Mouse (Mus musculus): Measurements from ENCODE around the gene Surf6.
A peak's percentile ranks its signal among the peaks of the same experiment; 100 is the strongest.
"Not testable (repeated sequence)": the region's sequence is repeated elsewhere in the genome, so short reads cannot be mapped to it uniquely, and the experiment has no call there.

The Surf6 gene

DNA sequence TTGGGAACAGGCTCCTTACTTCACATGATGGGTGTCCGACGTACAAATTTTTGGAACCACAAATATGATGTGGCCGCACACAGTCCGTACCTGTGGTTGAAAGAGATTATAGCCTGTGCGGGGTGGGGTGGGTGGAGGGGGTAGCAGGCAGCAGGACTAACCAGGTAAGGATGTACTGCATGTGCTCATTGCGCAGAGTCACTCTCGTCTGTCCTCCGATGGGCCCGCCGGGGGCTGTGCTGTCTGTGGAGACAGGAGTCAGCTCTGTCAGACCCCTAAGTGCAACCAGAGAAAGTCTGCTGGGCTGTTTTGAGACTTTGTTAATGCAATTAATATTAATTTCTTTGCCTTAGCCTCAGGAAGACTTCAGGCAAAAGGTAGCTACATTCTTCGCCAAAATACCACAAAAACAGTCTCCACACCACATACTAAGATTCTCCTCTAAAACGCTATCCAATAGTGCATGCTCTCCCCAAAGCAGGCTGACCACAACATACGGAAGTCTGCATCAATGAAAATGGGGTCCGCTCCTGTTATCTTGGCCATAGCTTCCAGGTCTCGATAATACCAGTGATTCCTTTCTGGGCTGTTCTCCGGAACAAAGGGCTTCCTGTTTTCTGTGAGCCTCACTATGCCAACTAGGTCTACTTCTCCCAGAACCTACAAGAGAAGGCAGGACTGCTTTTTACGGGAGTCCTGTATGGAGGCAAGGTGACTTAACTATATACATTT lies 10.9 kb upstream of the Surf6 start:
- no peak for DNase-seq (ENCODE audit: low spot score)

DNA sequence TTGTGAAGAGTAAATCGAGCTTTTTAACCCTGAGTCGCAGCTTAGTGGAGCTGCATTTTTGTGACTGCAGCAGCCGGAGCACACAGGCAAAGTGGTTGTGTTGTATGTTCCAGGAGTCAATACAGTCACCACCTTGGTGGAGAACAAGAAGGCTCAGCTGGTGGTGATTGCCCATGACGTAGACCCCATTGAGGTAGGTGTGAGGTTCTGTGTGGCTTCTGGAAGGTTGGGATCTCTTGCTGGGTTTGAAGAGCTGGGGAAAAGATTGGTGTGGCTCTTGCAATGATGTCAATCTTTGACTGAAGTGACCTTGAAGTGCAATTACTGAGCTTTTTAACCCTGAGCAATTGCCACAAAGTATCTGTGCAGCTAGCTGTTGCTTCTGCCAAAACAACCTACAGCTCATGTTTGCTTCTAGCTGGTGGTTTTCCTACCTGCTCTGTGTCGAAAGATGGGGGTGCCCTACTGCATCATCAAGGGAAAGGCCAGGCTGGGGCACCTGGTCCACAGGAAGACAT lies 9.6 kb upstream of the Surf6 start:
- DNase-seq (ENCODE audit: low spot score), result no peak

DNA sequence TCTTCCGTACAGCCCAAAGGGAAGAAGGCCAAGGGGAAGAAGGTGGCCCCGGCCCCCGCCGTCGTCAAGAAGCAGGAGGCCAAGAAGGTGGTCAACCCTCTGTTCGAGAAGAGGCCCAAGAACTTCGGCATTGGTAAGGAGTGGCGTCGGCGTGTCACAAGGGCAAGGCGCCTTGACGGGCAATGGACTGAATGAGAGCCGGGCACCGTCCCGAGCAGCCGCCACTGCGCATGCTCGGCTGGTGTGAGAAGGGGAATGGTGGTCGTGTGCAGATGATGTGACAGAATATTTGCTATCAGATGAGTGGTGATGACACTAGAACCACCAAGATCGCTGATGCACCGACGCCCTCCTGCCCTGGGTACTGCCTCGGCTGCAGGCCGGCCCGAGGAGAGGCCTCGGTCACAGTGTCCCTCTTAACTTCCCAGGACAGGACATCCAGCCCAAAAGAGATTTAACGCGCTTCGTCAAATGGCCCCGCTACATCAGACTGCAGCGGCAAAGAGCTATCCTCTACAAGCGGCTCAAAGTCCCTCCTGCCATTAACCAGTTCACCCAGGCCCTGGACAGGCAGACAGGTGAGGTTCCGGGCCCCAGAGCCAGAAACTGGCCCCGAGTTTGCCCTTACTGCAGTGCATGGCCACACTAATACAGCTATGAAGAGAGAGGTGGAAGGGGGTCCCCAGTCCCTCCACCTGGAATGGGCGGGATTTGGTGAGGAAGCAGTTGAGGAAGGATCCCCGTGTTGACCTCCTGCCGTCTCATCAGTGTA lies 8.5 kb upstream of the Surf6 start:
- peak; percentile 76 for DNase-seq (ENCODE audit: low spot score)

DNA sequence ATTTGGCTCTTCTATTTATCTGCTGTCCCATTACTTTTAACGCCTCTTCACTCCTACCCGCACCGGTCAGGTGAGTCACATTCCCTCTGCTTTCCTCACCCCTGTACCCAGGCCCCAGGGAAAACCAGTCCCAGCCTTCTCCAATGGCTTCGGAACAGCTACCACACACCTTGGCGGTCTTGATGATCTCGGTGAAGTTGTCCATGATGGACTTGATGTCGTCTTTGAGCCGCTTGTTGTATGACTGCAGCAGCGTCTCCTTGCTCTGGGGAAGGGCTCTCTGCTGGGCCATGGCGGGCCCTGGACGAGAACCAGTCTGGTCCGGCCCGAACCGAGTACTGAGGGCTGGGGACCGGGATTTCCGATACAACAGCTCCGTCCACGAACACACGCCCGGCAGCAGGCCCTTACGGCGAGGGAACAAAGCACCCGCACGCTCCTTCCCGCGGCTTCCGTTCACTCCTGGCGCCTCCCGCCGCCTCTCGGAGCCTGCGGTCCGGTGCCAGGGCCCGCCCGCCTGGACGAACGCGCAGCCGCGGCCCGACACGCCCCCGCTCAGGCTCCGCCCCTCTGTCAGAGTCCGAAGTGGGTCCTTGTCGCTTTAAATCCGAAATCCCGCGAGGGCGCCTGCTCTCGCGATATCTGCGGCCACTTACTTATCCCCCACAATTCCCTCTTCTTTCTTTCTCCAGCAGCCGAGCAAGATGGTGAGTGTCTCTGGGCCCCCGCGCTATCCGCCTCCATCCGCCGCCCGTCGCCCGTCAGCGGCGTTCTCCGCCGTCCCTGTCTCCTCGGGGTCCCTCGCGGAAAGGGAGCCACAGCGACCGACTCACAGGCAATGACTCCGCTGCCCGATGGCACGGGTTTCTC lies 7.7 kb upstream of the Surf6 start, which contains the start of the genes Med22 and Rpl7a:
Med22 (minus strand) TSS at position 554 of the 870 bp plus-strand sequence.
Rpl7a (plus strand) TSS at position 641 of the 870 bp plus-strand sequence.
- peak; percentile 99 for DNase-seq (ENCODE audit: low spot score)

- DNase-seq (ENCODE audit: low spot score), result no peak
Observed at GRCm38 (mm10) chr2:26909387-26909784, 6.7 kb upstream of the Surf6 start.

DNA sequence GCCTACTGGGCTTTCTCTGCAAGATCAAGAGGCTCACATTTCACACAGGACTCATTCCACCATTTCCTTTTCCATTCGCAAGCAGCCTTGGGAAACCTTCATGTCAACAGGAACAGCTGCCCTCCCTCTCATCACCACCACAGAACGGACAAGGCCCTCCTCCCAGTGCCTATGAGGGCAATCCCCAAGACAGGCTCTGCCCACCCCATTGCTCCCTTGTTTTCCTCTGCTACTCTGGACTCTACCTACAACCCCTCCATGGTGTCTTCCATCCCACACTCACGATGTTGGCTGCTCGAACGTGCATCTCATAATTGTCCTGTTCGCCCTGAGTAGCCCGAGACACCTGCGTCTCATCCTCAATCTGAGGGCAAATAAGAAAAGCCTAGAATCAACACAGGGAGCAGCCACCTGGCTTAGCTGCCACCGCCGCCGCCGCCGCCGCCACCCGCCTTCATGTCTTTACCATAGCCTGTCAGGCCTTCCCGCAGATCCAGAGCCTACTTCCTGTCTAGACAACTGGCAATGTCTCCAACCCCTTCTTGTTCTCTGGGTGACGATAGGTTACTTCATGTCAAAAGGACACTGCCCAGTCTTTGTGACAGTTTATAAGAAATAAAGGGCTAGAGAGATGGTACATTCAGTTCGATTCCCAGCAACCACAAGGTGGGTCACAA lies 6.2 kb upstream of the Surf6 start:
- no peak for DNase-seq (ENCODE audit: low spot score)

DNA sequence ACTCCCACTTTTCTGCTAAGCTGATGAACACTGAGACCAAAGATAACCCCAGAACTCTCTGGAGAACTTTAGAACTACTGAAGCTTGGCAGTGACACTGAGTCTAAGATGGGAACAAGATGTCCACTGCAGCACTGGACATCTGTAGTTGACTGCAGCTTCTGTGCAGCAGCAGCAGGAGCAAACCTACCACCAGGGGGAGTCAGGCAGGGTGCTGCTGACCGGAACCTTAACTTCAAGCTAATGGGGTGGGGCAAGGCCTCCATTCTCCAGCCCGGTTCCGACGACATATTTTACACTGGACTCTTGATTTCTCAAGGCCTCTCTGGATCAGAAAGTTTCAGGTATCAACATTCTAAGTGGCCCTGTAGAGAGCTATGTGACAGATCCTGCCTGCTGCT lies 4.4 kb upstream of the Surf6 start:
- DNase-seq (ENCODE audit: low spot score), result peak; percentile 80

DNA sequence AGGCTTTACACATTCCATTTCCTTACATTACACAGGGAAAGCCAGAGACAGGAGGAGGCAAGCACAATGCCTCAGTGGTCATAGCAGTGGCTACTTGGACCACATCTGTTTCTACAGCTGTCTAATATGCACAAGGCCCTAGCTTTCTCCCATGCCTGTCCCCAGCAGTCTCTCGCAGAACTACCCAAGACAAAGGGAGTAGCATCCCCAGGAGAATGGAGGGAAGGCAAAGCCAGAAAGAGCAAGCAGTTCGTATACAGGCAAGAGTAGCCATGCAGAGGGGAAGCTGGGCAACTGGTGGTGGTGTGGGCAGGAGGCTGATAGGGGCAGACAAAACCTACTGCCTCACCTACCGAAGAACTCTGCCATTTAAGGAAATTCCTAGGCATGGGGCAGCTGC lies 3.8 kb upstream of the Surf6 start:
- no peak for DNase-seq (ENCODE audit: low spot score)

- no peak for DNase-seq (ENCODE audit: low spot score)
Observed at GRCm38 (mm10) chr2:26905936-26906335, 3.3 kb upstream of the Surf6 start.

- no peak for DNase-seq (ENCODE audit: low spot score)
Observed at GRCm38 (mm10) chr2:26903311-26903710, 632 bp upstream of the Surf6 start.

GRCm38 (mm10) chr2:26901834-26902400 lies 762 bp downstream of the Surf6 start:
- no peak for DNase-seq (ENCODE audit: low spot score)

- DNase-seq (ENCODE audit: low spot score), result no peak
Observed at GRCm38 (mm10) chr2:26900731-26901130, 1.9 kb downstream of the Surf6 start.

- DNase-seq (ENCODE audit: low spot score), result no peak
Observed at GRCm38 (mm10) chr2:26895898-26896297, 6.8 kb downstream of the Surf6 start.

GRCm38 (mm10) chr2:26886170-26886569 lies 16.5 kb downstream of the Surf6 start:
- not testable (repeated sequence) for DNase-seq (ENCODE audit: low spot score)

GRCm38 (mm10) chr2:26885541-26885940 lies 17.1 kb downstream of the Surf6 start:
- DNase-seq (ENCODE audit: low spot score), result not testable (repeated sequence)

GRCm38 (mm10) chr2:26878571-26878970 lies 24.1 kb downstream of the Surf6 start:
- DNase-seq (ENCODE audit: low spot score), result no peak

DNA sequence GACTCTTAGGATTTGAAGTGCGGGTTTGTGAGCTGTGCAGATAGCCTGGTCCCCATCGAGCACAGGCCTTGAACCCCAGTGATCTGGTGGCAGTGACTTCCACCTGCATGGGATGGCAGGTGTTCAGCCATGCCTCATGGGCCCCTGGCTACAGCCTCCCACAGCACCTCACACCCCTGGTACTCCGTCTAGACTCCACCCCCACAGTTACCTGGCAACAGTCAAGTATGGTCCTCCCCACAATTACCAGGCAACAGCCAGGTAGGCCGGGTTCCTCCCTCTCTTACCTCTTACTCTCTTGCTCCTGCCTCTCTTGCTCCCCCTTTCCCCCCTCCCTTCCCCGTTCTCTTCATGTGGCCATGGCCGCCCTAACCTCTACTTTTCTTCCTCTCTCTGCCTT lies 32.0 kb downstream of the Surf6 start:
- no peak for DNase-seq (ENCODE audit: low spot score)

- no peak for DNase-seq (ENCODE audit: low spot score)
Observed at GRCm38 (mm10) chr2:26864879-26865278, 37.8 kb downstream of the Surf6 start, which contains the start of gene Abo. Abo (minus strand) TSS chr2:26864979.

DNA sequence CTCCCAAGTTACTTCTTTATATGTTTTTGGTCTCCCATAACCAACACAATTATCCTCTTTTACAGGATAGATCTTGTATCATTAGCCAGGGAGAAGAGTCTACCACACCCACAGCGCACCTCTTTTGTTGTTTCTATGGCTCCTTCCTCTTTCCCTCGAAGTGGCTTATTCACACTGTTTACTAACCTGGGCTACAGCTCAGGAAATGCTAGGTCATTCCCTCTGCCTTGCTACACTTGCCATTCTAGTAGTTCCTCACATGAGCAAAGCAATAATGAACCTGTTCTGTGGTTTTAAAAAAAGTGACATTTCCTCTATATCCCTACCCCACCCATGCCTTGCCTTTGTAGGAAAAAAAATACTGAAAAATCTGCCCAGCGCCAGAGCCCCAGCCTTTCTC lies 39.8 kb downstream of the Surf6 start:
- no peak for DNase-seq (ENCODE audit: low spot score)

GRCm38 (mm10) chr2:26847706-26848105 lies 55.0 kb downstream of the Surf6 start:
- DNase-seq (ENCODE audit: low spot score), result peak; percentile 62

Measured in retina, embryonic 14.5 days (tissue).